ENCODE assay signal across 8 mouse cellular contexts in the genomic region with DNA sequence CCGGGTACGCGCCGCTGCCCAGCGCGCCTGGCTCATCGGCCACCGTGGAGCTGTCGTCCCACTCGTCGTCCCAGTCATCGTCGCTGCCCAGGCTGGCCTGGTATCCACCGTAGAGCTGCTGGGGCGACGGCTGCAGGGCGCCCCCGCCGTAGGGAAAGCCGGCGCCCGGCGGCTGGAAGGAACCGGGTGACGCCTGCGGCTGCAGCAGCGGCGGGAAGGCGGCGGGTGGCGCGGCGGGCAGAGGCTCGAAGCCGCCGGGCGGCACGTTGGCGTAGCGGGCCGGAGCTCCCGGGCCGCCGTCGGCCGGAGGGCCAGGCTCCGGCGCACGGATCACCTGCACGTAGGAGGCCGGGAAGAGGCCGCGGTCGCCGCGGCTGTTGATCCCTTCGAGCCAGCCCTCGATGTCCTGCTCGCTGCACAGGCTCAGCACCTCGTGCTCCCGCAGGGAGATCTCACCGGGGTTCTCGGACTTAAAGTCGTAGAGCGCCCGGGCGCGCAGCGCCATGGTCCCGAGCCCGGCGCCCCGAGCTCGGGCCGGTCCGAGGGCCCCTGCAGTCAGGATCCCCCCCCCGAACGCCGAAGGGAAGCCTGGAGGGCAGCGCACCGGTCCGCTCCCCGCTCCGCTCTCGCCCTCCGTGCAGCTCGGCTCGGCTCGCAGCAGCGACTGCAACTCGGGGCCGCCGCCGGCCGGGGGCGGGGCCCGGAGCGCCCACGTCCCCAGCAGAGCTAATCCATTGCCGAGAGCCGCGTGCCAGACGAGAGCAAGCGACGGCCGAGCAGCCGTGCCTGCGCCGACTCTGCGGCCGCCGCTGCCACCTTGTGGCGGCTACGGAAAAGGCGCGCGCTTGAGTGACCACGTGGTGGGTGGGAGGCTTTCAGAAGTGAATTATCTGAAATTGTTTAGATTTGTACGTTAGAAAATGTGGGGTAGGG. TPM values are rescaled to one million over a fixed set of nuclear protein-coding genes. Genes with fewer than 3 reads are reported as not detected.
DNase-seq lines count a peak whose midpoint lies in the region; ATAC-seq and TF ChIP-seq lines count a peak whose summit lies in the region.

A gene (minus strand): TSS at position 674 of the 933 bp plus-strand sequence.

- peak; percentile 52 to 71; a peak in 3 of 4 replicates for TF ChIP-seq POLR2A in MEL (IDR thresholded peaks at IDR 0.05; ENCODE audit: control insufficient read depth in 1 of 2, insufficient read depth in 1 of 2, low read depth in 1 of 2, low read length in 2 of 2, poor library complexity in 1 of 2)
- TF ChIP-seq POLR2A in testis, adult 2 months (IDR thresholded peaks at IDR 0.05; ENCODE audit: control insufficient read depth, low read depth, low read length) = peak; percentile 70

- no peaks in the 10 kb centered on the region; a peak in 1 of 4 replicates for H3K36me3 ChIP-seq in MEL (ENCODE audit: control insufficient read depth in 1 of 2, insufficient read depth in 2 of 2, low read length in 2 of 2)
- H3K36me3 ChIP-seq in forebrain, embryonic 16.5 days (ENCODE audit: control insufficient read depth, insufficient read depth) = no peaks in the 10 kb centered on the region
- H3K36me3 ChIP-seq in neural tube, embryonic 14.5 days (ENCODE audit: control insufficient read depth, insufficient read depth, low read length) = no peaks in the 10 kb centered on the region
- H3K36me3 ChIP-seq in testis, adult 2 months (ENCODE audit: control insufficient read depth, insufficient read depth, low read length) = no peaks in the 10 kb centered on the region

- H3K79me2 ChIP-seq in MEL (ENCODE audit: control insufficient read depth, insufficient read depth, low read length, poor library complexity) = peaks cover 41% of the 10 kb centered on the region

- H3K9ac ChIP-seq in MEL (ENCODE audit: control insufficient read depth, low read depth, low read length, poor library complexity, severe bottlenecking) = peak within 1 kb of the TSS; percentile 92
- H3K9ac ChIP-seq in forebrain, embryonic 16.5 days (replicated peaks; ENCODE audit: low read depth, low read length) = peak within 1 kb of the TSS; percentile 80
- H3K9ac ChIP-seq in neural tube, embryonic 14.5 days (replicated peaks; ENCODE audit: low read depth, low read length) = peak within 1 kb of the TSS; percentile 90

- 0 out of 4 replicates have a peak, but pooled peaks of 1 of the 2 experiments have one; percentile 22 for TF ChIP-seq EP300 in MEL (IDR thresholded peaks at IDR 0.05; ENCODE audit: low read depth in 1 of 2, low read length in 2 of 2)

- H3K27me3 ChIP-seq in MEL (ENCODE audit: control insufficient read depth in 1 of 2, insufficient read depth in 2 of 2, low read length in 2 of 2) = no peaks in the 10 kb centered on the region
- H3K27me3 ChIP-seq in forebrain, embryonic 16.5 days (replicated peaks; ENCODE audit: control insufficient read depth, insufficient read depth, low read length) = no peaks in the 10 kb centered on the region
- peaks cover 2% of the 10 kb centered on the region; the same call in 1 of the 2 replicates for H3K27me3 ChIP-seq in neural tube, embryonic 14.5 days (ENCODE audit: control insufficient read depth, insufficient read depth, low read length)
- no peaks in the 10 kb centered on the region for H3K27me3 ChIP-seq in testis, adult 2 months (ENCODE audit: control insufficient read depth, insufficient read depth, low read length)

- peak within 1 kb of the TSS; percentile 51 to 68 for H3K4me3 ChIP-seq in MEL (ENCODE audit: control insufficient read depth in 1 of 2, insufficient read depth in 1 of 2, low read depth in 2 of 2, low read length in 2 of 2)
- H3K4me3 ChIP-seq in forebrain, embryonic 16.5 days (replicated peaks; ENCODE audit: low read length) = peak within 1 kb of the TSS; percentile 66
- peak within 1 kb of the TSS; percentile 98 for H3K4me3 ChIP-seq in neural tube, embryonic 14.5 days (ENCODE audit: low read depth, low read length)
- peak within 1 kb of the TSS; percentile 96 for H3K4me3 ChIP-seq in testis, adult 2 months (ENCODE audit: control insufficient read depth, low read depth, low read length)

- TF ChIP-seq CTCF in MEL (IDR thresholded peaks at IDR 0.05 in 2 of 3, conservative IDR thresholded peaks at IDR 0.05 in 1 of 3; ENCODE audit: control insufficient read depth in 1 of 3, insufficient read depth in 1 of 3, low read depth in 2 of 3, low read length in 3 of 3, poor library complexity in 1 of 3, severe bottlenecking in 1 of 3) = peak in 2 of 3 experiments; percentile 76 to 82; a peak in 5 of 6 replicates
- peak; percentile 91 for TF ChIP-seq CTCF in testis, adult 2 months (IDR thresholded peaks at IDR 0.05; ENCODE audit: control insufficient read depth, insufficient read depth, insufficient replicate concordance, low read depth, low read length)

- DNase-seq in MEL (ENCODE audit: low read depth, low spot score) = peak; percentile 90
- peak; percentile 89 to 94 for DNase-seq in cerebellum, adult 18-20 months
- peak; percentile 84 for DNase-seq in heart, postnatal 25 days (ENCODE audit: low spot score)
- peak; percentile 85 to 93 for DNase-seq in layer of hippocampus, adult 18-20 months (ENCODE audit: low spot score in 2 of 2)
- peak; percentile 90 to 93 for DNase-seq in lung, adult 18-20 months

- peak; percentile 97 for ATAC-seq in forebrain, embryonic 16.5 days
- ATAC-seq in neural tube, embryonic 14.5 days (ENCODE audit: low read depth) = peak; percentile 96

- WGBS in forebrain, embryonic 16.5 days = under 1% methylated on average over 106 of the region's 119 CpGs
- under 1% methylated on average over 117 of the region's 119 CpGs for WGBS in neural tube, embryonic 14.5 days

- intact Hi-C loops in heart, postnatal 25 days (cut with DNase I) = loop anchor here (1.0 to 5.0 kb wide), 7 partner anchors 46 to 351 kb away; no protein-coding TSS in a partner anchor

- no peaks in the 10 kb centered on the region for H3K9me3 ChIP-seq in MEL (replicated peaks; ENCODE audit: insufficient read depth, low read length)
- H3K9me3 ChIP-seq in forebrain, embryonic 16.5 days (ENCODE audit: control insufficient read depth, low read length) = no peaks in the 10 kb centered on the region
- H3K9me3 ChIP-seq in neural tube, embryonic 14.5 days (ENCODE audit: control insufficient read depth, low read length) = no peaks in the 10 kb centered on the region

- H3K4me1 ChIP-seq in MEL (ENCODE audit: control insufficient read depth in 1 of 2, insufficient read depth in 2 of 2, low read length in 2 of 2) = peaks cover 0 to 16% of the 10 kb centered on the region in 2 experiments; a peak in 2 of 4 replicates
- peaks cover 45% of the 10 kb centered on the region for H3K4me1 ChIP-seq in forebrain, embryonic 16.5 days (replicated peaks; ENCODE audit: control insufficient read depth, insufficient read depth, low read length)
- H3K4me1 ChIP-seq in neural tube, embryonic 14.5 days (ENCODE audit: control insufficient read depth, insufficient read depth, low read length) = peaks cover 38% of the 10 kb centered on the region
- peaks cover 23% of the 10 kb centered on the region for H3K4me1 ChIP-seq in testis, adult 2 months (ENCODE audit: control insufficient read depth, insufficient read depth, low read length)

- H3K27ac ChIP-seq in MEL (ENCODE audit: control insufficient read depth, low read depth, low read length) = peak within 1 kb of the TSS; percentile 45
- H3K27ac ChIP-seq in forebrain, embryonic 16.5 days (ENCODE audit: low read length) = peak within 1 kb of the TSS; percentile 89
- H3K27ac ChIP-seq in neural tube, embryonic 14.5 days (ENCODE audit: low read depth, low read length) = peak within 1 kb of the TSS; percentile 89
- peak within 1 kb of the TSS; percentile 63 for H3K27ac ChIP-seq in testis, adult 2 months (ENCODE audit: control insufficient read depth, insufficient read depth, low read depth, low read length)

- H3K4me2 ChIP-seq in forebrain, embryonic 16.5 days (ENCODE audit: low read length) = peak within 1 kb of the TSS; percentile 91
- peak within 1 kb of the TSS; percentile 94 for H3K4me2 ChIP-seq in neural tube, embryonic 14.5 days (ENCODE audit: low read depth, low read length)

- peak; percentile 62 for TF ChIP-seq RAD21 in MEL (IDR thresholded peaks at IDR 0.05; ENCODE audit: low read depth, low read length)

TF ChIP-seq in MEL, 35 proteins besides CTCF, POLR2A, EP300 and RAD21 (continues in another document):
- peak; percentile 75 for TF ChIP-seq NELFE (IDR thresholded peaks at IDR 0.05; ENCODE audit: low read depth, low read length)
- TF ChIP-seq MAFK (IDR thresholded peaks at IDR 0.05; ENCODE audit: borderline replicate concordance, low read depth, low read length) = no peak
- TF ChIP-seq GABPA (IDR thresholded peaks at IDR 0.05; ENCODE audit: low read depth, low read length) = no peak
- peak; percentile 60; the same call in 1 of the 2 replicates for TF ChIP-seq TBP (IDR thresholded peaks at IDR 0.05; ENCODE audit: low read depth, low read length)
- TF ChIP-seq JUND (IDR thresholded peaks at IDR 0.05; ENCODE audit: low read depth, low read length) = no peak
- no peak; the same call in 1 of the 2 replicates for TF ChIP-seq KAT2A (conservative IDR thresholded peaks at IDR 0.05; ENCODE audit: low read depth, low read length)
- TF ChIP-seq CHD2 (IDR thresholded peaks at IDR 0.05; ENCODE audit: low read length) = no peak
- TF ChIP-seq HCFC1 (IDR thresholded peaks at IDR 0.05; ENCODE audit: low read depth, low read length) = peak; percentile 90
- TF ChIP-seq MAX (IDR thresholded peaks at IDR 0.05; ENCODE audit: low read length) = peak; percentile 91
- TF ChIP-seq UBTF (IDR thresholded peaks at IDR 0.05; ENCODE audit: borderline replicate concordance, insufficient read depth, low read depth, low read length) = 0 out of 2 replicates have a peak, but pooled peaks have one; percentile 52
- TF ChIP-seq POLR2AphosphoS2 (IDR thresholded peaks at IDR 0.05; ENCODE audit: low read length) = no peak
- peak; percentile 97 for TF ChIP-seq SIN3A (IDR thresholded peaks at IDR 0.05; ENCODE audit: low read length)
- no peak for TF ChIP-seq ZC3H11A (IDR thresholded peaks at IDR 0.05; ENCODE audit: low read depth, low read length)
- no peak for TF ChIP-seq GATA1 (IDR thresholded peaks at IDR 0.05; ENCODE audit: low read depth, low read length)
- no peak for TF ChIP-seq TAL1 (IDR thresholded peaks at IDR 0.05; ENCODE audit: low read length)
- TF ChIP-seq SMC3 (IDR thresholded peaks at IDR 0.05; ENCODE audit: low read depth, low read length) = peak; percentile 57
- TF ChIP-seq CHD1 (IDR thresholded peaks at IDR 0.05; ENCODE audit: low read depth, low read length) = no peak

RNA-seq across cellular contexts. Expression of the gene that starts here (rescaled TPM):
- total RNA-seq in MEL (2012; rRNA removed) = 8.0 and 8.7 TPM in 2 replicates
- polyA plus RNA-seq in MEL (2012; ENCODE audit: insufficient read depth in 1 of 2, insufficient read length in 2 of 2, low read depth in 1 of 2, low replicate concordance in 2 of 2, missing spikeins in 1 of 2) = 1 to 10 TPM in 1 of 2 experiments, not detected in 1; 7.7 TPM
- polyA plus RNA-seq in forebrain, embryonic 16.5 days (2015; fragmentation: Nextera tagmentation; extraction: Ambion mirVana) = 8.4 and 10.9 TPM in 2 replicates
- 10 to 100 TPM; 22.6 to 23.6 TPM for total RNA-seq in heart, postnatal 25 days (2021)
- total RNA-seq in layer of hippocampus, adult 18-20 months (2021) = 10 to 100 TPM; 22.7 to 23.5 TPM
- 10.9 and 17.1 TPM in 2 replicates for polyA plus RNA-seq in neural tube, embryonic 14.5 days (2014; fragmentation: Nextera tagmentation; extraction: Ambion mirVana)
- polyA plus RNA-seq in testis, adult 2 months (2012; rRNA removed) = 2.0 and 2.6 TPM in 2 replicates

Comparison
In these comparisons a context has a peak if more than half of its experiments do, and no peak if none do; other contexts are left out.
1. Peak in every context shown above with its lines: DNase-seq, ATAC-seq, H3K4me3 ChIP-seq and H3K27ac ChIP-seq.